Comparison of ENCODE assay signal across 12 mouse cellular contexts in the genomic region with DNA sequence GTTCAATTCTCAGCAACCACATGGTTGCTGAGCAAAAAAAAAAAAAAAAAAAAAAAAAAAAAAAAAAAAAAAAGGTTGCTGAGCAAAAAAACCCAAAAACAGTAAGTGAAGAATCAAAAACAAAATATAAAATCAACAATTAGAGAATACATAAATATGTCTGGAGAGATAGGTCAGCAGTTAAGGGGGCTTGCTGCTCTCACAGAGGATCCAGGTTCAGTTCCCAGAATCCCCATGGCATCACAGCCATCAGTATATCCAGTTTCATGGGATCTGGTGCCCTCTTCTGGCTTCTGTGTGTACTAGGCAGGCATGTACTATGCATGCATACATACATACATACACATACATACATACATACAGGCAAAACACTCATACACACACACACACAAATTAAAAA. TPM values are rescaled to one million over a fixed set of nuclear protein-coding genes. Genes with fewer than 3 reads are reported as not detected.
A peak's percentile ranks its signal among the peaks of the same experiment; 100 is the strongest.
DNase-seq lines count a peak whose midpoint lies in the region; ATAC-seq and TF ChIP-seq lines count a peak whose summit lies in the region.
"Had no signal": no experiment of that assay in that cellular context is flagged by ENCODE, and none has a peak within 500 bp of the region (broad histone marks: within the 10 kb centered on the region; RNA-seq: fewer than 3 reads in every experiment).

No protein-coding gene starts in this region.

- no peak for ATAC-seq in kidney, postnatal 0 days (replicated peaks; ENCODE audit: low FRiP score, low read depth)
- ATAC-seq in hindbrain, embryonic 11.5 days (ENCODE audit: low FRiP score), result no peak

- no peak overlapping the region for H3K9ac ChIP-seq in kidney, postnatal 0 days (ENCODE audit: low read depth, low read length)
- H3K9ac ChIP-seq in ES-E14 (ENCODE audit: insufficient read depth, low read depth, low read length, poor library complexity, severe bottlenecking), result no peak overlapping the region
- no peak overlapping the region for H3K9ac ChIP-seq in hindbrain, embryonic 11.5 days (ENCODE audit: low read depth, low read length)
- H3K9ac ChIP-seq: hindbrain, embryonic 15.5 days had no signal

- no peak overlapping the region for H3K4me3 ChIP-seq in kidney, postnatal 0 days (replicated peaks; ENCODE audit: low read depth, low read length)
- no peak overlapping the region for H3K4me3 ChIP-seq in ES-E14 (ENCODE audit: insufficient read depth in 1 of 2, low read depth in 1 of 2, low read length in 2 of 2, poor library complexity in 1 of 2, severe bottlenecking in 1 of 2)
- H3K4me3 ChIP-seq in thymus, adult 2 months (ENCODE audit: control insufficient read depth, insufficient read depth, low read length), result no peak overlapping the region
- no peak overlapping the region for H3K4me3 ChIP-seq in hindbrain, embryonic 11.5 days (ENCODE audit: low read depth, low read length)
- H3K4me3 ChIP-seq: embryonic facial prominence, embryonic 10.5 days; hindbrain, embryonic 15.5 days; midbrain, embryonic 10.5 days had no signal

- 0 out of 2 replicates have a peak, but pooled peaks cover 3% of the 10 kb centered on the region for H3K4me1 ChIP-seq in kidney, postnatal 0 days (replicated peaks; ENCODE audit: insufficient read depth, low read length)
- peaks cover 0 to 8% of the 10 kb centered on the region in 2 experiments; a peak in 2 of 4 replicates for H3K4me1 ChIP-seq in ES-E14 (ENCODE audit: control insufficient read depth in 2 of 2, insufficient read depth in 2 of 2, low read length in 2 of 2, poor library complexity in 1 of 2)
- H3K4me1 ChIP-seq in thymus, adult 2 months (replicated peaks; ENCODE audit: control insufficient read depth, insufficient read depth, low read length), result peaks cover 11% of the 10 kb centered on the region
- no peaks in the 10 kb centered on the region for H3K4me1 ChIP-seq in hindbrain, embryonic 11.5 days (replicated peaks; ENCODE audit: control insufficient read depth, insufficient read depth, low read length)
- H3K4me1 ChIP-seq: hindbrain, embryonic 15.5 days; midbrain, embryonic 10.5 days had no signal

- no peak for DNase-seq in kidney, postnatal 0 days (ENCODE audit: low spot score)
- no peak for DNase-seq in kidney, postnatal 10 days
- DNase-seq in ES-E14 (ENCODE audit: low read depth, low spot score), result no peak
- DNase-seq in induced T-regulatory cell, adult 2 months (ENCODE audit: low read depth), result peak; percentile 78
- peak; percentile 62 for DNase-seq in thymus, adult 2 months
- DNase-seq in Muller cell, postnatal 12 days (ENCODE audit: inconsistent ontology term), result no peak
- DNase-seq in hindbrain, embryonic 11.5 days (ENCODE audit: low spot score), result no peak
- DNase-seq in gastrocnemius, adult 8-10 months (ENCODE audit: low spot score in 2 of 2), result no peak
- DNase-seq: adrenal gland, postnatal 14 days had no signal

- no peaks in the 10 kb centered on the region for H3K27me3 ChIP-seq in kidney, postnatal 0 days (ENCODE audit: insufficient read depth, low read length)
- no peaks in the 10 kb centered on the region for H3K27me3 ChIP-seq in thymus, adult 2 months (ENCODE audit: control insufficient read depth, insufficient read depth, low read length)
- no peaks in the 10 kb centered on the region for H3K27me3 ChIP-seq in hindbrain, embryonic 11.5 days (ENCODE audit: control insufficient read depth, insufficient read depth, low read length)
- H3K27me3 ChIP-seq: hindbrain, embryonic 15.5 days had no signal

- H3K4me2 ChIP-seq in kidney, postnatal 0 days (ENCODE audit: low read length), result no peak overlapping the region
- no peak overlapping the region for H3K4me2 ChIP-seq in hindbrain, embryonic 11.5 days (replicated peaks; ENCODE audit: low read depth, low read length)
- H3K4me2 ChIP-seq: hindbrain, embryonic 15.5 days had no signal

- peak; percentile 54 for TF ChIP-seq CTCF in kidney, postnatal 0 days (IDR thresholded peaks at IDR 0.05; ENCODE audit: low read depth)
- TF ChIP-seq CTCF in thymus, adult 2 months (IDR thresholded peaks at IDR 0.05; ENCODE audit: borderline replicate concordance, control insufficient read depth, extremely low read depth, insufficient read depth, low read length, poor library complexity), result no peak

- H3K36me3 ChIP-seq in kidney, postnatal 0 days (ENCODE audit: insufficient read depth, low read length), result no peaks in the 10 kb centered on the region
- H3K36me3 ChIP-seq in ES-E14 (ENCODE audit: control insufficient read depth, insufficient read depth, low read length, poor library complexity, severe bottlenecking), result no peaks in the 10 kb centered on the region
- no peaks in the 10 kb centered on the region for H3K36me3 ChIP-seq in thymus, adult 2 months (ENCODE audit: control insufficient read depth, insufficient read depth, low read length)
- no peaks in the 10 kb centered on the region for H3K36me3 ChIP-seq in hindbrain, embryonic 11.5 days (ENCODE audit: control insufficient read depth, insufficient read depth, low read length)
- H3K36me3 ChIP-seq: embryonic facial prominence, embryonic 10.5 days; hindbrain, embryonic 15.5 days; midbrain, embryonic 10.5 days had no signal

- TF ChIP-seq POLR2A in thymus, adult 2 months (IDR thresholded peaks at IDR 0.05; ENCODE audit: control insufficient read depth, extremely low read depth, insufficient read depth, low read length, poor library complexity), result no peak

- no peak overlapping the region for H3K27ac ChIP-seq in kidney, postnatal 0 days
- no peak overlapping the region for H3K27ac ChIP-seq in ES-E14 (ENCODE audit: insufficient read depth, low read depth, low read length, poor library complexity, severe bottlenecking)
- no peak overlapping the region for H3K27ac ChIP-seq in thymus, adult 2 months (ENCODE audit: control insufficient read depth, insufficient read depth, low read length)
- no peak overlapping the region for H3K27ac ChIP-seq in hindbrain, embryonic 11.5 days (ENCODE audit: low read depth, low read length)
- H3K27ac ChIP-seq: embryonic facial prominence, embryonic 10.5 days; hindbrain, embryonic 15.5 days; midbrain, embryonic 10.5 days had no signal

- no peaks in the 10 kb centered on the region for H3K9me3 ChIP-seq in kidney, postnatal 0 days (replicated peaks; ENCODE audit: low read length)
- no peaks in the 10 kb centered on the region for H3K9me3 ChIP-seq in ES-E14 (ENCODE audit: control insufficient read depth, insufficient read depth, low read depth, low read length)
- no peaks in the 10 kb centered on the region for H3K9me3 ChIP-seq in hindbrain, embryonic 11.5 days (ENCODE audit: control insufficient read depth, low read length)
- H3K9me3 ChIP-seq: hindbrain, embryonic 15.5 days had no signal

- in situ Hi-C loops in ES-E14 (cut with MboI; ENCODE audit: low sequenced_read_pairs in 2 of 2, unreplicated experiment in 2 of 2), result loop anchor here (25.0 kb wide), 2 partner anchors 164 to 464 kb away; no protein-coding TSS in a partner anchor

TF ChIP-seq in ES-E14, 5 proteins besides CTCF, POLR2A, EP300 and RAD21:
- TF ChIP-seq ZC3H11A (IDR thresholded peaks at IDR 0.05; ENCODE audit: borderline replicate concordance, low read depth, low read length) (peak; percentile 41; the same call in 1 of the 2 replicates), ZNF384 (IDR thresholded peaks at IDR 0.05; ENCODE audit: low read depth, low read length) (peak; percentile 60), CHD2 (IDR thresholded peaks at IDR 0.05; ENCODE audit: low read depth, low read length) (no peak), HCFC1 (IDR thresholded peaks at IDR 0.05; ENCODE audit: borderline replicate concordance, insufficient read depth, low read length) (no peak), MAFK (IDR thresholded peaks at IDR 0.05; ENCODE audit: insufficient read depth, low read depth, low read length) (no peak)

RNA-seq across cellular contexts. Expression of a gene that starts 46.9 kb away (rescaled TPM):
- 33.2 and 36.6 TPM in 2 replicates for polyA plus RNA-seq in kidney, postnatal 0 days (2015; fragmentation: Nextera tagmentation; extraction: Ambion mirVana)
- 21.2 and 39.5 TPM in 2 replicates for total RNA-seq in ES-E14 (2012; rRNA removed)
- polyA plus RNA-seq in thymus, adult 2 months (2012; rRNA removed), result 54.9 and 57.1 TPM in 2 replicates
- polyA plus RNA-seq in hindbrain, embryonic 11.5 days (2014; fragmentation: Nextera tagmentation; extraction: Ambion mirVana), result 33.3 and 37.2 TPM in 2 replicates
- 10 to 100 TPM; 25.2 to 34.5 (median 31.9) TPM for total RNA-seq in gastrocnemius, adult 8-10 months (2022)

Comparison
In these comparisons a context has a peak if more than half of its experiments do, and no peak if none do; other contexts are left out.
1. DNase-seq: peak in induced T-regulatory cell, adult 2 months (single experiment) and thymus, adult 2 months (single experiment); none in kidney, postnatal 0 days (single experiment), kidney, postnatal 10 days (single experiment), ES-E14 (single experiment), Muller cell, postnatal 12 days (single experiment), hindbrain, embryonic 11.5 days (single experiment) and gastrocnemius, adult 8-10 months (0 of 2).